Mouse (Mus musculus): ENCODE results near the gene Tcf7l2.

DNA sequence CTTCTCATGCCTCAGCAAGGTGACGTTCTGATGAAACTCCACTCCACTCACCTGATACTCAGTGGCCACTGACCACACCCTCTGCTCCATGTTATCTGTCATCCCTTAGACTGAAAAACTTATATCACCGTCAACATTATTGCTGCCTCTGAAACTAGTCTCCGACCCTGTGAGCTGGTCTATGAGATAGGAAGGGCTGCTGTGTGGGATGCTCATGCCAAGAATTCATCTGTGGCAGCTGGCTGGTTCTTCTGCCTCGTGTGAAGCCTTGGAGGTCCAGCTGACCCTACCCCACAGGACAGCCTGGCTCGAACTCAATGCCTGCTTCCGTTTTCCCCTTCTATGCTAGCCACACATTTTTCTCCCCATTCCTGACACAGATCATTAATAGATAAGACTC lies 125.6 kb downstream of the Tcf7l2 start:
- TF ChIP-seq ZC3H11A (IDR thresholded peaks at IDR 0.05; ENCODE audit: borderline replicate concordance, low read depth, low read length) (no peak), CHD2 (IDR thresholded peaks at IDR 0.05; ENCODE audit: low read depth, low read length) (no peak)

Data from ES-E14 (cell line).